Mouse (Mus musculus) cerebellum, adult 2 months (tissue): ENCODE results near the gene Rtcb.

Experiments used
- CTCF ChIP-seq: fragments of 200-500 bp; IDR thresholded peaks from 2 replicates; pipeline ENCODE4 v1.5.1; 2011; ENCODE audit warnings: low read depth, mild to moderate bottlenecking, control low read depth, low read length, moderate library complexity, borderline replicate concordance; ENCODE audit not compliant: insufficient read depth
- POLR2A ChIP-seq: fragments of 200-500 bp; IDR thresholded peaks from 2 replicates; pipeline ENCODE4 v1.6.1; 2011; ENCODE audit warnings: low read length, control low read depth, borderline replicate concordance; ENCODE audit not compliant: insufficient read depth

DNA sequence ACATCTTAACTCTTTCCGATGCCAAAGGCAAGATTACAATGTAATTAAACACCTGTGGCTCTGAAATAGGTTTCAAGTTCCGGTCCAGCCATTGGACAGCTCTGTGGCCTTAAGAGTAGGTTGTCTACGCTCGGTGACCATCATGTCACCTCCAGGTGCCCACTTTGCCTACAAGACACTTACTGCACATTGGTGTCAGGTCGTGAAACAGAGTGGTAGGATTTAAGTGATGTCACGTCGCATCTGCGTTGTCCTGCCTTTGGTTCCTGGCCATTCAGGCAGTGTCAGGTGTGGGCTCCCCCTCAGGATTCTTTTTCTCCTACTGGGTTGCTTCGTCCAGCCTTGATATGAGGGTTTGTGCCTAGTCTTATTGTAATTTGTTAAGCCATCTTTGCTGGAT, 14.2 kb upstream of the Rtcb start:
- TF ChIP-seq CTCF (no peak), POLR2A (no peak)
